Mouse (Mus musculus): ENCODE measurements at regions not wholly inside any gene's neighbourhood (a gene's known extent, or its start where the extent isn't known, plus 50 kb on each side); places are given as distances from the start of the nearest gene placed in this dataset.

- DNase-seq: no peak
These were observed 100.7 kb upstream of the Chrna7 start for GRCm38 (mm10) chr7:63313096-63313495.

GRCm38 (mm10) chr7:63319594-63319993 lies 107.2 kb upstream of the Chrna7 start:
- peak; percentile 8 for DNase-seq

DNA sequence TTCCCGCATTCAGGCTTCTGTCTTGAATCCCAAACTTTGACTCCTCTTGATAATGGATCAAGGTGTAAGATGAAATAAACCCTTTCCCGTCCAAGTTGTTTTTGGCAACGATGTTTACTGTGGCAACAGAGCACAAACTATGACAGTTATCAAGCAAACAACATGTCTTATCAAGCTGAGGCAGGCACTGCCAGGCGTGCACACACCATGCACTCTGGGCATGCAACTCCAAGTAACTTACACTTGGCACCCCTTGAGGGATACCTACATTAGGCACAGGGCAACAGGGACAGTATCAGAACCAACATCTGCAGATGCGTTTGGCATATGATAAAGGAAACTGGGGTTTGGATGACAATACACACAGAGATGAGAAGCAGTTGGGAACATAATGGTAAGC lies 108.8 kb upstream of the Chrna7 start:
- no peak for DNase-seq

- DNase-seq: no peak
These were observed 109.8 kb upstream of the Chrna7 start for GRCm38 (mm10) chr7:63321951-63322710.

- no peak for DNase-seq
These were observed 109.4 kb upstream of the Otud7a start for GRCm38 (mm10) chr7:63335146-63335545.

- no peak for DNase-seq
These were observed 108.5 kb upstream of the Otud7a start for GRCm38 (mm10) chr7:63336072-63336471.

DNA sequence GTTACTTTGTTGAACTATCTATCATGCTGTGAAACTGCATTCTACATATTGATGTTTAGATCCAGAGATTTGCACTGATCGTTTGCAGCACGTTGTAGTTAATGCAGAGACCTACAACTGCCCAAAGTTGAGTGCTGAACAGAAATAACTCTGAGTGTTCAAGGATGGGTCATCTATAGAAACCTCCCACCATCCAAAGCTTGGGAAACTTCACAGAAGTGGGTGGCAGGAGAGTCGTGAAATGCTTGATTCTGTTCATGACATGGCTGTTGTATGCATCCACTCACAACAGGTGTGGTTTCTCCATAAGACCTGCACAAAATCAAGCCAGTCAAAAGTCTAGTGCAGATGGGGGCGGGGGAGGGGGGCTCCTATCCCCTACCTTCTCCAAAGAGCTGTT lies 102.8 kb upstream of the Otud7a start:
- no peak for DNase-seq

DNA sequence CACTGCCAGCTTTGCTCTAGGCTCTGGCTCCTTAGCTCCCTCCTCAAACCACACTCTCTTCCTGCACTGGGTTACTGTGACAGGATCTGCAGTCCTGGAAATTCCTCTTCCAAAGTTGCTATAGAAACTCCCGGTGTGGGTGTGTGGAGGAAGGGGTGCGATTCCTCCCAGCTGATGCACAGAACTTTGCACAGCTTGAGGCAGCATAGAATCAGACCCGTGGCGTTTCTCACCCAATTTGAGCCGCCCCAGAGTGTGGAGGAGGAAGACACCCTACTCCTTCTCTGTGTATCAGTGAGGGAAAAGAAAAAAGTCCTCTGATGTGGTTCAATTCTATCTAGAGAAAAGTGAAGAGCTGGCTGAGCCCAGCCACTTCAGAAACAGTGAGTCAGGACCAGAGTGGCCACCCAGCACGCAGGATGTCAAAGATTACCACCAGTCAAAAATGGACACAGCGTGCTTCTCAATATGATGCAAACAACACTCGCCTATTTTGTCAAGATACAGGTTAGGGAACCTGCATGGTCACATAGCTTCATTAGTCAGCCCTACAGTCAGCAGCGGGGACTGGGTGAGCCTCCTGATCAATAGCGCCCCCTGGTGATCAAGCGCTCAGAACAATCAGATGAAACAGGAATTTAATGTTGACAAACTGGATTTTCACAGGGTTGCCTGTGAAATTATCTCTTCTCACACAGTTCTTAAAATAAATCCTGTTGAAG lies 98.7 kb upstream of the Otud7a start:
- DNase-seq: no peak

DNA sequence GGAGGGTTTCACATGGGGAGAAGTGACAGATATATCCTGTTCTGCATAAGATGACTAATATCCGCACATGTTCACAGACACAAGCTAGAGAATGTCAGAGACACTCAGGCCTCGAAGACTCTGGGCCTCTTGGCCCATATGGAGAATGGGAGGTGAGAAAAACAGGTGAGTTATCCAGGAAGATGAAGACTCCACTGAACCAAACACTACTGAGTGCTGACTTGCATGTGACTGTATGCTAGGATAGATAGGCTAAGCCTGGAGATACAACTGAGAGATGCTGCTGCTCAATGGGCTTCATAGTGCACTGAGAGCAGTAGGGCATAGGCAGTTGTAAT lies 98.2 kb upstream of the Otud7a start:
- no peak for DNase-seq
